Mouse (Mus musculus): ENCODE measurements around the gene Mettl25. TPM values are rescaled to one million over a fixed set of nuclear protein-coding genes. Genes with fewer than 3 reads are reported as not detected.

Gene Mettl25
- 6.5 and 7.5 TPM in 2 replicates for polyA plus RNA-seq (2015; fragmentation: Nextera tagmentation; extraction: Ambion mirVana)

GRCm38 (mm10) chr10:105840928-105841888 is at the start of gene Mettl25, which contains the start of gene Ccdc59:
TSS of gene Mettl25 (minus strand) at chr10:105841380.
TSS of gene Ccdc59 (plus strand) at chr10:105841067.

Other genes starting within 250 kb of the Mettl25 start
- gene Ccdc59, start 313 bp downstream of the Mettl25 start, polyA plus RNA-seq (2015; fragmentation: Nextera tagmentation; extraction: Ambion mirVana) = 32.9 and 36.5 TPM in 2 replicates

Measured in spleen, postnatal 0 days (tissue).